Mouse (Mus musculus) T-cell, adult 2 months (primary cell): ENCODE data around the gene Hcn3.

Experiments
- DNase-seq: peaks from one replicate; pipeline ENCODE4 v3.0.0; 2022; ENCODE audit warnings: low spot score

Hcn3 gene

DNA sequence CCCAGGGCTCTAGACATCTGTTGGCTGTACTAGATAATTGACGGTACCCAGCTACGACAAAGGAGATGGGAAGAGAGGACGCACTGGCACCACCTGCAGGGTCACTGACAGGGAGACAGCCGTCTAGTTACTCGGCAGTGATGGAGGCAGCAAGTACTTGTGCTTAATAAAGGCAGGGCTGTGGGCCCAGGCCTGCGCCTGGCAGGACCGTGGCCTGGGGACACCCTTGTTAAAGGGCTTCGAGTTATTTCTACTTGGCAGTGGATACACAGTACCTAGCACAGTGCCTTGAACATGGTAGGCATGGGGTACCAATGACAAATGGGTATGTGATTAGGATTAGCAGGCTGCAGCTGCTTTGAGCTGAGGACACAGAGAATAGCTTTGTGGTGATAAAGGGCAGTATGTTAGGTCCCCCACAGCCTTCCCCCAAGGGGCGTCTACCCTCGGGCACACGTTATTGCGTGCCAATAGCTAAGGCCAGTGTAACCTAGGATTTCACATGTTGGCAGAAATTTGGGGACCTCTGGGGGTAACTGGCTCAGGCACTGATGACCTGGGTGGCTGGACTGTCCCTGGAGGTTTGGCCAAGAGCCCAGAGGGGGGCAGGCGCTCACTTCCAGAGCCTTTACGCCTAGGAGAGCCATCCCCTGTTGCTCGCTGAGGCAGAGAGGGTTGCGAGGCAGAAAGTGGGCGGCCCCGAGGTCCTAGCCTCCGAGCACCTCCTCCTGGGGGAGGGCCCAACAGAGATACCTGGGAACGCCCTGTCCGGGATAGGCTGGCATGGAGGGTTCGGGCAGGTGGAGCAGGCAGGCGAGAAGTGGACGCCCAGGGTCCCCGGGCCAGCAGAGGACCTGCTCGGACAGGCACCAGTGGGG, 12.7 kb downstream of the Hcn3 start:
- no peak for DNase-seq

DNA sequence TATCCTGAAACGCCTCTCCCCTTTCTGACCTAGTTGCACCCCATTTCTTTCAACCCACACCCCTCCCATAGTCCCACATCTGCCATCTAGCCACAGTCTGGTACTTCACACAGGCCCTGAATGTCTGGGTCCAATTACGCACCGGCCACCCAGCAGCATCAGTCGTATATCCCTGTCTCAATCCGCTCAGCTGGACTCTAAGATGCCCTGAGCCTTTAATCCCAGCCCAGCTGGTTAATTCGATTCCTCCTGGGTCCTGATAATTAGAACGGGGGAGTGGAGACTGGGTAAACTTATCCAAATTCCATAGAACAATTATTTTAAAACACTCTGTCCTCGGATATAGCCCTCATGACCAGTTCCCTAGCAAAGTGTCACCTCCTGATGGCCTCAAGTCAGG, 14.4 kb downstream of the Hcn3 start:
- DNase-seq: no peak

DNA sequence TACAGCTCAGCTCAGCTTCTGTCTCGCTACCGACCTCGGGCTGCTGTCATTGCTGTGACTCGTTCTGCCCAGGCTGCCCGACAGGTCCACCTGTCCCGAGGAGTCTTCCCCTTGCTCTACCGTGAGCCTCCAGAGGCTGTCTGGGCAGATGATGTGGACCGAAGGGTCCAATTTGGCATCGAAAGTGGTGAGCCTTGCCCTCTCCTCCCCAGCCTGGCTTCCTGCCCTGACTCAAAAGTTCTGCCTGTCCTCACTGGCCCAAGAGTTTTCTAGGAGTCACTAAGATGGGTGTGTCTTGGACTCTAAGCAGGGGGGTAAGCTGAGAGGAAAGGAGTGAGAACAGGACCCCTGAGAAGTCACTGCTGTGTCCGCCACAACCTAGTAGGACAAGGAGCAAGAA, 15.2 kb downstream of the Hcn3 start:
- no peak for DNase-seq

DNA sequence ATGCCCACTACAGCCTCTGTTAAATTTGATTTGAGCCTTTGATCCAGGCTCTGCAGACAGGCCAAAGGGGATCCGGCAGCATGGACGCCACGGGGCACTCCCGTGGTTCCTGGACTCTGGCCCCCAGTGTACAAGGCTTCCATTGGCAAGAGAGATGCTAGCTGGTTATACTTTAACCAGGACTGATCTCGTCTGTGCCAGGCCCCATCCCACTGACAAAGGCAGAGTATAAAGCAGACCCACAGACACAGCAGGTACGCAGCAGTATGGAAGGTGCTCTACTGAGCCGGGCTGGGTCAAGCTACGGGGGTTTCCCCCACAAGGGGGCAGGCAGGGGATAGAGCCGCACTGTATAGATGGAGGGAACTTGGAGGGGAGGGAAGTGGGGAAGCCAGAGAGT, 23.6 kb downstream of the Hcn3 start:
- peak; percentile 17 for DNase-seq

DNA sequence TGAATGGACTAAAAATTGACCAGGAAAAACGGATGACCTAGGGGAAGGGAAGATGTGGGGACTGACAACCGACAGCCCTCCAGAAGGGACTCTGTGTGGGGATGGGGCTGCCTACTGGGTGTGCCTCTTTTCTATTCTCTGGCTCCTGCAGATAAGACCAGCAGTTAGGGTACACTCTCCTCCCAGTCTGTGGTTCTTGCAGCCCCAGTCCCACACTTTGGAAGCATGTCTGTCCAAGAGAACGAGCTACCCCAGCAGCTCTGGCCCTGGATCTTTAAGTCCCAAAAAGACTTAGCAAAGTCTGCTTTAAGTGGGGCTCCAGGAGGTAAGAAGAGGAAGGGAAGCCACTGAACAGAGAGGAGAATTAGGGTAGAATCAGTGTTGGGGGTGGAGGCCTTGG, 24.0 kb downstream of the Hcn3 start, which contains the start of gene Pklr:
Gene Pklr, plus strand, starts transcription at position 185 of the 400 bp plus-strand sequence.
- DNase-seq: no peak

DNA sequence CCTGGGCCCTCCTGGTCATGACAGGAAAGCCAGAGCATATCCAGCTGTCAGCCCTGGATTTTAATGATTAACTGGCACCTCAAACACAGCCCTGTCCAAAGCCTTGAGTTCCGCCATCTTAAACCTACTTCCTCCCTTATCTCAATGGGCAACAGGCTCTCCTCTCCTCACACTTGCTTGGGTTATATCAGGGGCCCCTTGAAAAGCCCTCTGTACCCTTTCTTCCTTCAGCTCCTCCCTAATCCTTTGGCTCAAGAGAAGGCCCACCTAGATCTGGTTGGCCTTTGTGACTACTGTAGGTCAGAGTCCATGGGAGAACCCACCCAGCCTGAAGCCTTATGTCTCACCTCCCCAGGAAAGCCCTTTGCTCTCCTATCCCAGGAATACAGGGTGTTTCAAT, 26.2 kb downstream of the Hcn3 start:
- DNase-seq: no peak

DNA sequence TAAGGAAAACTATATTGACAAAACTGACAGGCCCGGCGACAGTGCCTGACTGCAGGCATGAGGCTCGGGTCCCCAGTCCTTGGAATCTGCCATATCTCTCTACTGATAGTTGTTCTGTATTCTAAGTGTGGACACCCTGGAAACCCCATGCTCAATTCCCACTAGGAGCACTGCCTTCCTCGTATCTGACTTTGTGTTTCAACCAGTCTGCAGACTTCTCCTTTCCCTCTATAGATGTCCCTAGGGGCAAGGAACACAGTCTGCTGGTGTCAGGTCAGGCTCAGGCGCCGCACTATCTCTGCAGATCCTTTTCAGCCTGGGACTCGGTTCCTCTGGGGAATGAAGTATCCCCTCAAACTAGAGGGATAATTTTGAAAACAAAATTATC, 26.9 kb downstream of the Hcn3 start:
- no peak for DNase-seq

DNA sequence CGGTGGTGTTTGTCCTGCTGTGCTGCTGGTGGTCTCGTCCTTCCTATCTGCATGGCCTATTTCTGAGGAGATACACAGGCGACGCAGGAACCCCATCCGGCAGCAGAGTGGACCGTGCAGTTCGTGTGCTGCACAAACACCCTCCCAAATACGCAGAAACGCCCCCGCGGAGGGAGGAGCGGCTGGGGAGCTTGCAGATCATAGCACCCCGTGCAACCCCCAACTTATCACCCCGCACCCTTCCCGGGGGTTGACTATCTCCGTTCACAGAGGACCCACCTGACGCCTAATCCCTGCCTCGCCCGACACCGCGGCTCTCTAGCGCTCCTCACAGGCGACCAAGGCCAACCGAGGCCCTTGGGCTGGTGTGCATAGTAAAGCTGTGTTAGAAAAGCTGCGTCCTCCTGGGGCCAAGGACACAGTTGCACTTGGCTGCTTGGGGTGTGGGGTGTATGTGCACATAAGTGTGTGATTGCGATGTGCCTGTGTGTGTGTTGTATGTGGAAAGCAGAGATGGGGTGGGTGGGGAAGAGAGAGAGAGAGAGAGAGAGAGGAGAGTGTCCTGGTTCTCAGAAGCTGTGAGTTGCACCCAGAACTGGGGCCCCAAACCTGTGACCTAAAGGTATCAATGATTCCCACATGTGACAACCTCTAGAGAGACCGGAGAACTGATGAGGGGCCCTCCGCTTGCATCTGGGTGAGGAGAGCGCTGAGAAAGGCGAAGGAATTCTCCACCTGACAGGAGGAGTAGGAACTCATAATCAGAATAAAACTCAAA, 27.5 kb downstream of the Hcn3 start:
- peak; percentile 18 for DNase-seq

DNA sequence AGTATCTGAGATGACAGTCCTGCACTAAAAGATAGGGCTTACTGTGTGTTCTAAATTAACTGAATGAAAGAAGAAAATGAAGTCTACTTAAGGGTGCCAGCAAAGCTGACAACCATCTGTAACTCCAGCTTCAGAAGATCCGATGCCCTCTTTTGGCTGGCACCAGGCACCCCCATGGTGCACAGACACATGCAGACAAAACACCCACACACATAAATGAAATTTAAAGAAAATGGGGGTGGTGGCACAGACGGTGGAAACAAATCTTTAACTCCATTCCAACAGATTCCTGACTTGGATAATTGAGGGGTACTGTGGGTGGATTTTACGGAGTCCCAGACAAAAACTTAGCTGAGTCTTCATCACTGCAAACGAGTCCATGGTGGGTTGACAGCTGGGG, 28.2 kb downstream of the Hcn3 start:
- no peak for DNase-seq

DNA sequence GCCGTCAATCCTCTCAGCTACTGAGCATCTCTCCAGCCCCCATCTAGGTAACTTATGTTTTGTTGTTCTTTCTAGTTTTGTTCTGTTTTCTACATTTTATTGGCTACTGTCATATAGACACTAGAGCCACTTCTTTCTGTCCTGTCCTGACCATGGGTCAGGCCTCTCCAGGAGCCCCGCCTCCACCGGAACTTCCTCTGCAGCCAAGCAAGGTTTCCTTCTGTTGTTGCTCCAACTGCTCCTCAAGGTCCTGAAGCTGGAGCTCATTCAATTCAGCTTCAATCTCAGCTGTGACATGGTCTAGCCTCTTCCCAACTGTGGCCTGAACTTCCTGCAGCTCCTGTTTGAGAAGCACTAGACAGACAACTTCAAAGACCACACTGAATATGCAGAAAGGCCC, 30.1 kb downstream of the Hcn3 start:
- no peak for DNase-seq

DNA sequence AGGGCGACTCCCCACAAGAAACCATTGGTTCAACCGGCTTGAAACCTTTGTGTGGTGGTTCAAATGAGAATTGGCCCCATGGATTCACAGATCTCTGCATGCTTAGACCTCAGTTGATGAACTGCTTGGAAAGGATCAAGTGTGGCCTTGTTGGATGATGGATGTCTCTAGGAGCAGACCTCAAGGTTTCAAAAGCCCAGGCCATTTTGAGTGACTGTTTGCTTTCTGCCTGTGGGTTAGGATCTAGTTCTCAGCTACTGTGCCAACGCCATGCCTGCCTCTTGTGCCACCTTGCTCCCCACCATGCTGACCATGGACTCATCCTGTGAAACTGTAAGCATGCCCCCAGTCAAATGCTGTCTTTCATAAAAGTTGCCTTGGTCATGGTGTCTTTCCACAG, 34.0 kb downstream of the Hcn3 start:
- no peak for DNase-seq

DNA sequence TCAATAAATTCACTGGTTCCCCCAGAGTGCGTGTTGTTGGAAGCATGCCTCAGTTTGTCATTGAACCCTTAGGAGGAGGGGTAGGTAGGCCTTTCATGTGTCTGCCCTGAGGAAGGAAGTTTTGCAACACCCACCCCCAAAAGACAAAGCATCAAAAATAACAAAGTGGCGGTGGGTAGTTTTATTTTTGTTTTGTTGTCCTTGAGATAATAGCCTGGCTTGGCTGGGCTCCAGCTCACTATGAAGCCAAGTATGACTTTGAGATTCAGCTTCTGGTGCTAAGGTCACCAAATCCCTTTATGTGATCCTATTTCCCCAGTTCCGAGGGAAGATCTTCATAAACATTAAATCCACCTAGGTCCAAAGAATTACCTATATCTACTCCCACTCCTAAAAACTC, 35.8 kb downstream of the Hcn3 start:
- DNase-seq: no peak

DNA sequence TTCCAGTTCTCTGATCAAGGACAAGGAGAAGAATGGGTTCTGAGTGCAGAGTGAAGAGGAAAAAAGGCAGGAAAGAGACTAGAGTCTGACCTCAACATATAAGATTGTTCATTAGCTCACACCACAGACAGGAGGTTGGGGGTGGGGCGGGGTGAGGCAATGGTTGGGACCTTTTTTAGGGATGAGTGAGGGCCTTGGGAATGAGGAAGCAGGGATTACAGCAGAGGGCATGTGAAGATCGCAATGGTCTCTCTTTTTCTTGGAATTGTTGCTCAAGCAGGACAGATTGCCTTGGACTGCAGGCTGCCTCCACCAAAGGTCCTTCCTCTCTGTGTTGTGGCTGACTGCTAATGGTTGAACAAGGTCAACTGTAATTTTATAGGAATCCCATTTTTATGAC, 36.7 kb downstream of the Hcn3 start:
- no peak for DNase-seq

DNA sequence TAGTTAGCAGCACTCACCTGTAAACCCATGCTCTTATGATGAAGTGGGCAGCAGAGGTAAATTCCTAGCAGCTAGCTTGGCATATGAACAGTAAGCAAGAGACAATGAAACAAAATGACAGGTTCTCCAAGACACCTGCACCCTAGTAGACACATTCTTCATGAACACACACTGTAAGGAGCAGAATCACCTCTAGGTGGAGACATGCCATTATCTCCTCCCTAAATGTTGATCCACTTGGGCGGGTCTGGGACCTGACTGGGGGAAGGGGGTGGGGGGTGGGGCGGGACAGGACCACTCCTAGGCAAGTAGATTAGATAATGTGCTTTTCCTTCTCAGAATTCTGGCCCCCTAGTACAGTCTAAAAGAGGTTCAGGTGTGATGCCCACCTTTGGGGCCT, 44.5 kb downstream of the Hcn3 start:
- DNase-seq: peak; percentile 35

DNA sequence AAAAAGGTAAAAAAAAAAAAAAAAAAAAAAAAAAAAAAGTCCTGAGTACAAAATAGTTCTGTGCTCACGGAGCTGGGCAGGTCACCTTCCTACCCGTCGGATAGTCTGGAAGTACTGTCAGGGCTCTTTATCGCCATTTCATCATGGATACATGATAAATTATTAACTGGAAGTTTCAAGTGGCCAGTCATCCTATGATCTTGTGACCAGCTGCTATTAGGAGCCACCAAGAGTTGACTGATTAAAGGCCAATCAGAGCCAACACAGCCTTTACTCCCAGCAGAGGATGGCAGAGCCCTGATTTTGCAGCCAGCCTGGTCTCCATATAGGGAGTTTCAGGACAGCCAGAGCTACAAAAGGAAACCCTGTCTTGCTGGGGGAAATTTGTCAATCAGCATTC, 46.9 kb downstream of the Hcn3 start:
- no peak for DNase-seq

DNA sequence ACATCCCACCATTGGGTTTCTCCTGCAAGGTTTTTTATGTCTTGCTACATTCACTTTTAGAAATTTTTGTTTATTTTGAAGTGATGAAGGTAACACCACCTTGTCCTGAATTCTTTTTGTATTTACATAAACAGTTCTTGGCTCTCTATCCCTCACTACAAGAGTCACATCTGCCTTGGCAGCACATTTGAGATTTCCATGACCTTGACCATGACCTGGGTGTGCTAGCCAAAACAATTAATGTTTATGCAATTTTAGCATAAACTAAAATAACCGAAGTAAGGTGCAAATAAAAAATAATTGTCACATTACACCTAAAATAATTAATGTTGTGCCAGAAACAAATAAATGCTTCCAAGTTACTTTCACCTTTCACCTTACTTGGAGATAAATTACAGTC, 51.9 kb downstream of the Hcn3 start:
- DNase-seq: no peak

DNA sequence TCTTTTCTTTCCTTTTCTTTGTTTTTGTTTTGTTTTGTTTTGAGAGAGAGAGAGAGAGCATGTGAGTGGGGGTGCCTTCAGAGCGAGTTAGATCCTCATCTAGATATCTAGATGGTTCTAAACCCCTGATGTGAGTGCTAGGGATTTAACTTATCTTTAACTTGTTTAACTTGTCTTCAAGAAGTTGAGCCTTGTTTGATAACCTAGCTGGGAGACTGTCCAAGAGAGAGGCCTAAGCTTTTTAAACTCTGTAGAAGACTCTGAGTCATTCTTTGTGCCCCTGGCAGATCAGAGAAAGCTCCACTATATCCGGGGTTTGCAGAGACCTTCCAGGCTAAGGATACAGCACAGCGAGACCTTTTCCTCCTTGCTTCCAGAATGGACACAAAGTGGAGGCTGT, 52.5 kb downstream of the Hcn3 start:
- no peak for DNase-seq

DNA sequence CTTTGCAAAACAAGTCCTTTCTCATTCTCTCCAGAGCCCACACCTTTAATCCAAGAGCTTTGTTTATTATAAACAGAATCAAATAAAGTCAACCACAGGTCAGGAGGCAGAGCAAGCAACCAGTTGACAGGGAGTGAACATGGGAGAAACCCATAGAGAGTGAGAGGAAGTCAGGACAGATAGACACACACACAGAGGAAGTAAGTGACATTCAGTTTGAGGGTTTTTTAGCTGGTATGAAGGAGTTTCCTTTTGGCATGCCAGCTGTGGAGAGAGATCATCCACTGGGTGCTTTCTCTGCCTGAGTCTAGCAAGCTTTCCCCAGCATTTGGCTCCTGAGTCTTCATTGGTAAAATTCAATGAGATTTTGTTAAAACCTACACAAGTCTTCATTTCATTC, 53.1 kb downstream of the Hcn3 start:
- DNase-seq: no peak

DNA sequence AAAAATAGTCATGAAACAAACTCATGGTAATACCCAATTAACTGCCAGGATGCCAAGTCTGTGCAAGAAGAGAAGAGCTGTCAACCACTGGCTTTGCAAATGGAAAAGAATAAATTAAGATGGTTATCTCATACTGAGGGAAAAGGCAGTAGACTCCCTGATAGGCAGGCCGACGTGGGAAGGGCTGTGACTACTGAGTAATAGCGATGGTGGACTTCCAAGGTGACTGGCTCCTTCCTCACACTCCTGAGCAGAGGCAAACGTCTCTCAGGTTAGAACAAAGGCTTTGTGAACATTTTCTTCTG, 56.8 kb downstream of the Hcn3 start:
- DNase-seq: no peak

DNA sequence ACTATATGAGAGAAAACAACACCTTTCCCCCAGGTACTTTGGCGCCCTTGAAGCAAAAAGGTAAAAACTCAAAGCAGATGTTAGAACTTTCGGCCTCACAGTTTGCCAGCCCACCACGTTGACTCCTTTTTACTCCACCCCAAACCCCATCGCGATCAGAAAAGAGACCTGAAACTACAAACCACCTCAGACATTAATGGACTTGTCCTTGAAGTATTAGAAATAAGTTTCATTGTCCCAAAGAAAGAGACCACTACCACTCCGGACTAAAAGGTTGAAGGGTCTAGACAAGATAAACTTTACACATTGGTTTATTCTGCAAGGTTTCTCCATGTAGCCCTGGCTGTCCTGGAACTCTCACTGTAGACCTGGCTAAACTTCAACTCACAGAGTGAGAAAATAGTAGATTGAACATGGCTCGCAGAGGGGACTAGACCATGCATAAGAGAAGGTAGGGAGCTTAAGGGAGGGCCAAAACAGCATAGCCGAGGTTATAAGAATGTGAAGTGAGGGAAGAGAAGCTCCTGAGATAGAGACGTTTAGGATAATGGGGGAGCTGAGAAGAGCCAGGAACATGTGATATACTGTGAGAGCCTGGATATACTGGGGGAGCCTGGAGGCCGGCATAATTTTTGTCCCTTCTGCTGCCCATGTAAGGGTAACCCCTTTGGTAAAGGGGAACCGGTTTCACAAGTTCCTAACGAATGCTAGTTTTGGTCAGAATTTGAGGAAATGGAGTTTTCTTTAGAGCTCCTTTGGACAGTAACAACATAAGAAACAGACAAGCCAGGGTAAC, 57.3 kb downstream of the Hcn3 start:
- no peak for DNase-seq

DNA sequence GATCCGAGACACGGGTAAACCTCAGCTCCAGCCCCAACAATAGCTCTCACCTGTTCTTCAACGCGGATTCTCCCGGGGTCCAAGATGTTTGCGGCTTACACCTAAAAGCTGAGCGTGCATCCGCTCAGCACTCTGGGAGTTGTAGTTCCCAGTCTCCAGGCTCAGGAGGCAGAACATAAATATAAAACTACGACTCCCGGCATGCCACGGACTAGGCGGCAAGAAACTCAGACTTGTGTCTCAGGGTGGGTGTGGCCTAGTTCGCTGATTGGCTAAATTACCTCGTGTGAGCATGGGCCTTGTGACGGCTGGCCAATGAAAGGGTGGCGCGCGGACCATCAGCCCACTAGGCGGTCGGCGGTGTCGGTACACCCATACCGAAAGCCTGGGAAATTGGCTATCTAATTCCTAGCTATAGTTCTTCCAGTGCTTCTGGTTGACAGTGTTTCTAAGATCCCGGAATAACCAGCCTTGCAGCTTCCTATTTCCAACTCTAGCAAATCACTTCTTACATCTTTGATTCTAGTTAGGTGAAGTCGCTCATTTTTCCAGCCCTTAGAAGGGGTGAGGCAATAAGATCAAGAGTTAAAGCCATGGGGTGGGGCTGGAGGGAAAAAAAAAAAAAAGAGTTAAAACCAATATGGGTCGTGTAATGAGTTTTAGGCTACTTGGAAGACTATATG, 58.0 kb downstream of the Hcn3 start, which contains the start of gene Fdps:
Gene Fdps, minus strand, starts transcription at position 148 of the 683 bp plus-strand sequence.
- DNase-seq: peak; percentile 96

DNA sequence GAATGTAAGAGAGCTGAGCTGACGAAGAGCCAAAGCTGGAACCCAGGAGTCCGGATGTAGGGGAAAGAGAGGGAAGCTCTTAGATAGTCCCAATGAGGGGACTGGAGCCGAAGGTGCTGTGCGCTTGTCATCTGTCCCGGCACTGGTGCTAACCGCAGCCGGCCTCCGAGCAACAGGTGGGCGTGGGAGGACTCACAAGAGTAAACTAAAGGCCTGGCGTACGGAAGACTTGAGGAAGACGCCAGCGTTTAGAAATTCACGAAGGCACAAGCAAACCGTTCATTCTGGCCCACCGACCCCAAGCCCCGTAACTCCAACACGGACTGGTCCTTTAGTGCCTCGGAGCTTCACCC, 58.6 kb downstream of the Hcn3 start:
- DNase-seq: no peak
